Mouse (Mus musculus) testis, adult 2 months (tissue): Measurements from ENCODE around the gene Mdk.

Experiments used
- CTCF ChIP-seq: fragments of 200-500 bp; IDR thresholded peaks from 2 replicates; pipeline ENCODE4 v1.5.1; 2012; ENCODE audit warnings: low read depth, mild to moderate bottlenecking, inconsistent platforms, low read length, moderate library complexity; ENCODE audit not compliant: control insufficient read depth, insufficient read depth, insufficient replicate concordance
- POLR2A ChIP-seq: fragments of 200-500 bp; IDR thresholded peaks from 2 replicates; pipeline ENCODE4 v1.6.1; 2012; ENCODE audit warnings: low read depth, mild to moderate bottlenecking, inconsistent platforms, low read length, moderate library complexity; ENCODE audit not compliant: control insufficient read depth

DNA sequence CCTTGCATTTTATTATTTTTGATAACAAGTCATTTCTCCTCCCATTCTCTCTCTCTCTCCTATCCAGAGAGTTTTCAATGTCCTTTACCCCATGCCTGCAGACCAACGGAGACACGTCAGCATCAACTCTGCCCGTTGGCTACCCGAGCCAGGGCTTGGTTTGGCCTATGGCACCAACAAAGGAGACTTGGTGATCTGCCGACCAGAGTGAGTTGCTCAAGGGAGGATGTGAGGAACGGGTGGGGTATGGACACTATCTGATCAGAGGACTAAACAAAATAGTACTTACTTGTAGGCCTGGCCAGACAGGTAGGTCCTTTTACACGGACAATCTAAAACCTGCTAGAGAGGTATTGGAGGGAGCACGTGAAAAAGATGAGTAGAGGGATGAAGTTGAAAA is 31.7 kb downstream of the Mdk start:
- TF ChIP-seq CTCF (no peak), POLR2A (no peak)
